Mouse (Mus musculus) ES-E14 (cell line): ENCODE data around the gene Tspan1. TPM values are rescaled to one million over a fixed set of nuclear protein-coding genes. Genes with fewer than 3 reads are reported as not detected.

Source experiments
- DNase-seq: peaks from one replicate; pipeline ENCODE4 v3.0.0-alpha.2; 2013; ENCODE audit warnings: low read depth, low spot score
- H3K27ac ChIP-seq: 2 replicates; pipeline ENCODE4 v1.5.1; 2012; ENCODE audit warnings: low read depth, mild to moderate bottlenecking, low read length, moderate library complexity, mixed read lengths; ENCODE audit not compliant: poor library complexity, insufficient read depth, severe bottlenecking
- H3K36me3 ChIP-seq: 2 replicates; pipeline ENCODE4 v1.6.1; 2012; ENCODE audit warnings: mild to moderate bottlenecking, low read length, moderate library complexity, mixed read lengths; ENCODE audit not compliant: control insufficient read depth, poor library complexity, insufficient read depth, severe bottlenecking
- H3K4me1 ChIP-seq, 2 experiments: fragments of 150-350 bp in 1 of 2; sonication (generic) in 1 of 2; 2 replicates each; pipeline ENCODE4 v1.6.1; 2012; ENCODE audit warnings: low read length in 2 of 2, mild to moderate bottlenecking in 1 of 2, mixed read lengths in 1 of 2; ENCODE audit not compliant: control insufficient read depth in 2 of 2, insufficient read depth in 2 of 2, poor library complexity in 1 of 2
- H3K4me3 ChIP-seq, 2 experiments: fragments of 150-350 bp in 1 of 2; sonication (generic) in 1 of 2; 2 replicates each; pipeline ENCODE4 v1.5.1; 2012; ENCODE audit warnings: low read length in 2 of 2, low read depth in 1 of 2, mild to moderate bottlenecking in 1 of 2, mixed read lengths in 1 of 2; ENCODE audit not compliant: insufficient read depth in 1 of 2, poor library complexity in 1 of 2, severe bottlenecking in 1 of 2
- H3K9ac ChIP-seq: 2 replicates; pipeline ENCODE4 v1.6.1; 2012; ENCODE audit warnings: low read depth, mild to moderate bottlenecking, low read length, mixed read lengths; ENCODE audit not compliant: poor library complexity, insufficient read depth, severe bottlenecking
- H3K9me3 ChIP-seq: fragments of 150-350 bp; sonication (generic); 2 replicates; pipeline ENCODE4 v1.6.1; 2012; ENCODE audit warnings: low read depth, mild to moderate bottlenecking, low read length; ENCODE audit not compliant: control insufficient read depth, insufficient read depth
- CHD2 ChIP-seq: IDR thresholded peaks from 2 replicates; pipeline ENCODE4 v1.6.1; 2014; ENCODE audit warnings: mild to moderate bottlenecking, low read depth, low read length, inconsistent platforms
- HCFC1 ChIP-seq: IDR thresholded peaks from 2 replicates; pipeline ENCODE4 v1.6.1; 2012; ENCODE audit warnings: low read length, inconsistent platforms, borderline replicate concordance; ENCODE audit not compliant: insufficient read depth
- MAFK ChIP-seq: IDR thresholded peaks from 2 replicates; pipeline ENCODE4 v1.6.1; 2014; ENCODE audit warnings: mild to moderate bottlenecking, low read depth, low read length, inconsistent platforms; ENCODE audit not compliant: insufficient read depth
- ZC3H11A ChIP-seq: IDR thresholded peaks from 2 replicates; pipeline ENCODE4 v1.6.1; 2012; ENCODE audit warnings: low read depth, mild to moderate bottlenecking, inconsistent platforms, low read length, borderline replicate concordance
- ZNF384 ChIP-seq: IDR thresholded peaks from 2 replicates; pipeline ENCODE4 v1.6.1; 2012; ENCODE audit warnings: low read depth, low read length, inconsistent platforms
- in situ Hi-C, 2 experiments: fragments of 600-800 bp; cut with MboI; formaldehyde crosslinking; loops; one replicate each; pipeline ENCODE4 v1.15.1; 2025; ENCODE audit warnings: low sequenced_read_pairs in 2 of 2, inconsistent platforms in 1 of 2; ENCODE audit not compliant: unreplicated experiment in 2 of 2
- total RNA-seq: library from RNA; depleted of rRNA; stranded (reverse); fragments of 300-350 nt; gene quantifications from 2 replicates; pipeline ENCODE4 v1.2.3, GENCODE M21; 2012

The Tspan1 gene
- total RNA-seq, 1 experiment, result 1.7 TPM

GRCm38 (mm10) chr4:116143891-116144717 lies 23.3 kb downstream of the Tspan1 start:
- no peak for TF ChIP-seq MAFK
- no peak for TF ChIP-seq CHD2
- TF ChIP-seq ZNF384, result no peak
- no peak for TF ChIP-seq HCFC1
- TF ChIP-seq ZC3H11A, result no peak
- H3K27ac ChIP-seq, result no peak overlapping the region
- peak overlapping the region; percentile 69 to 79 for H3K4me3 ChIP-seq
- peaks cover 10 to 15% of the 10 kb centered on the region in 2 experiments; a peak in 3 of 4 replicates for H3K4me1 ChIP-seq
- DNase-seq, result no peak
- no peaks in the 10 kb centered on the region for H3K9me3 ChIP-seq
- no peaks in the 10 kb centered on the region for H3K36me3 ChIP-seq
- in situ Hi-C loops, result no loop called here
- peak overlapping the region; percentile 29 for H3K9ac ChIP-seq

- Histone ChIP-seq H3K4me1 (peaks cover 10 to 15% of the 10 kb centered on the region in 2 experiments; a peak in 3 of 4 replicates), H3K27ac (no peak overlapping the region), H3K36me3 (no peaks in the 10 kb centered on the region), H3K4me3 (peak overlapping the region in 1 of 2 experiments; percentile 79; a peak in 1 of 4 replicates), H3K9me3 (no peaks in the 10 kb centered on the region), H3K9ac (no peak overlapping the region)
- no peak for TF ChIP-seq CHD2
- TF ChIP-seq MAFK, result no peak
- no peak for TF ChIP-seq HCFC1
- no peak for TF ChIP-seq ZNF384
- no peak for TF ChIP-seq ZC3H11A
- DNase-seq, result no peak
- in situ Hi-C loops, result no loop called here
Measured at GRCm38 (mm10) chr4:116143317-116143811, 24.0 kb downstream of the Tspan1 start.

GRCm38 (mm10) chr4:116142269-116142668 lies 25.1 kb downstream of the Tspan1 start:
- no peak overlapping the region for H3K27ac ChIP-seq
- DNase-seq, result no peak
- H3K9me3 ChIP-seq, result no peaks in the 10 kb centered on the region
- H3K4me3 ChIP-seq, result no peak overlapping the region
- no peak overlapping the region for H3K9ac ChIP-seq
- H3K4me1 ChIP-seq, result peaks cover 10 to 18% of the 10 kb centered on the region in 2 experiments; a peak in 3 of 4 replicates
- in situ Hi-C loops, result no loop called here
- H3K36me3 ChIP-seq, result no peaks in the 10 kb centered on the region
- TF ChIP-seq HCFC1 (no peak), ZC3H11A (no peak), ZNF384 (no peak), CHD2 (no peak), MAFK (no peak)

GRCm38 (mm10) chr4:116141736-116142135 lies 25.7 kb downstream of the Tspan1 start:
- Histone ChIP-seq H3K4me3 (no peak overlapping the region), H3K9ac (no peak overlapping the region), H3K27ac (no peak overlapping the region), H3K4me1 (peaks cover 10 to 20% of the 10 kb centered on the region in 2 experiments; a peak in 3 of 4 replicates), H3K36me3 (no peaks in the 10 kb centered on the region), H3K9me3 (no peaks in the 10 kb centered on the region)
- no peak for DNase-seq
- no peak for TF ChIP-seq HCFC1
- TF ChIP-seq ZC3H11A, result no peak
- no peak for TF ChIP-seq MAFK
- no peak for TF ChIP-seq CHD2
- TF ChIP-seq ZNF384, result no peak
- in situ Hi-C loops, result no loop called here
